Mouse (Mus musculus): ENCODE measurements at regions not wholly inside any gene's neighbourhood (a gene's known extent, or its start where the extent isn't known, plus 50 kb on each side); places are given as distances from the start of the nearest gene placed in this dataset.

DNA sequence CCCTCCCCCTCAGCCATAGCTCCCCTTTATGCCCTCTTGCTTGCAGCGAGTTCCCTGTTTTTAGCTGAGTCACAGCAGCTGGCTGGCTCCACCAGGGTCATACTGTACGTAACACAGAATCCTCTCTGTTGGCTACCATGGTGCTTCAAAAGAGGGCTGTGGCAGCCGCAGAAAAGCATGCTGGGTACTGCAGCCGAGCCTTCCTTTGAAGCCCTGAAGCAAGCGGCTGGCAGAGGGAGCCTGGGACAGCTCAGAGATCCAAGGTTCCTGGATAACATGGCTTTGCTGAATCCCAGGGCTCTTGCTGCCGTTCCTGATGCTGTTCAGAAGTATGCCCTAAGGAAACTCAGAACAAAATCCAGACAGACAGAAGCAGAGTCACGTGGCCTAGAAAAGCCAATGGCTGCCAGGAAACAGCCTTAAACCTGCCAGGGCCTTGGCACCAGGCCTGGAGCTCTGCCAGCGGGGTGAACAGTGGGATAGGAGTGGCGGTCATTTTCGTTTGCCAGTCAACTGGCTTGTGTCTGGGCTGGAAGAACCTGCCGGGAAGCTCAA, 2887.4 kb upstream of the Gm7489 start:
- DNase-seq = peak; percentile 31
- no peaks in the 10 kb centered on the region for H3K27me3 ChIP-seq (ENCODE audit: insufficient read depth, low read length)
- 0 out of 2 replicates have a peak overlapping the region, but pooled peaks have one; percentile 4 for H3K27ac ChIP-seq (ENCODE audit: low read depth)
- H3K9ac ChIP-seq = no peak overlapping the region
- no peak overlapping the region for H3K4me2 ChIP-seq
- no peak for ATAC-seq (ENCODE audit: insufficient read depth)
- 0 out of 2 replicates have a peak, but pooled peaks cover 5% of the 10 kb centered on the region for H3K4me1 ChIP-seq (ENCODE audit: insufficient read depth)
- H3K9me3 ChIP-seq (ENCODE audit: low read depth, low read length) = no peaks in the 10 kb centered on the region
- WGBS = 63% methylated on average over 11 of the region's 11 CpGs
- H3K36me3 ChIP-seq (ENCODE audit: insufficient read depth) = no peaks in the 10 kb centered on the region
- no peak for TF ChIP-seq CTCF (IDR thresholded peaks at IDR 0.05; ENCODE audit: low read depth)
- no peak overlapping the region for H3K4me3 ChIP-seq (ENCODE audit: low read depth, low read length)

DNA sequence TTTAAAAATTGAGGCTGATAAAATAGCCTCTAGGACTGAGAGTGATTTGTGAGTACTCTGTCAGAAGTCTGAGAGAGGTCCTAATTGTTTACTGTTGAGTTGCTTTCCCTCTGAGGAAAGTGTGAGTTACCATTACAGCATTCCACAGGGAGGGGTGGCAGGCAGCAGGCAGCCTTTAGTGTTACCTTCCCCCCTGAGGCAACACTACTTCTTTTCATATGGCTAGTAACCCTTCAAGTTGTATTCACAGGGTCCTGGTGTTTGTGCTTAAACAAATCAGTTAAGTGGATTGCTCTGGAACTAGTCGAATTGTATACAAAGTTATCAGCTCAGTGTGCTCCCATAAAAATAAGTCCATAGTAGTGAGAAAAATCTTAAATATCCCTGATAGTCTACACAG, 2845.7 kb upstream of the Gm7489 start:
- TF ChIP-seq CTCF (IDR thresholded peaks at IDR 0.05; ENCODE audit: low read depth) = no peak
- 5% methylated on average over 1 of the region's 1 CpGs for WGBS
- Histone ChIP-seq H3K36me3 (ENCODE audit: insufficient read depth) (no peaks in the 10 kb centered on the region), H3K9ac (no peak overlapping the region), H3K4me2 (no peak overlapping the region), H3K9me3 (ENCODE audit: low read depth, low read length) (no peaks in the 10 kb centered on the region), H3K4me1 (ENCODE audit: insufficient read depth) (no peaks in the 10 kb centered on the region), H3K27me3 (ENCODE audit: insufficient read depth, low read length) (no peaks in the 10 kb centered on the region), H3K4me3 (ENCODE audit: low read depth, low read length) (no peak overlapping the region), H3K27ac (ENCODE audit: low read depth) (no peak overlapping the region)
- ATAC-seq (ENCODE audit: insufficient read depth) (no peak), DNase-seq (no peak)

DNA sequence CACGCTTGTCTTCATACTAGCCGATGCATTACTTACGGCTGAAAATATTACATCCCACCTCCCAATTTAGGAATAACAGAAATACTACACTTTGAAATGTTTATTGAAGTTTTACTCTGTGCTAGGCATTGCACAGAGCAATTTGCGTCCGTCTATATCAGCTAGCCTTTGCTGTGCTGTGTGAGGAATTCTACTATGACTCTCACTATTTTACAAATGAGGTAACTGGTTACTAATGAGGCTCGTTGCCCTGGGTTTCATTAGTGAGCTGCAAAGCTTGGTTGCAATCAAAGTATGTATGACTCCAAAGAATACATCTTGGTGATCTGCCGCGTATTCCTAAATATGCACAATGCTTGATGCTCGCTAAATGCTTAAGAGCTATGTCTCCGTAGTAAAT, 2814.2 kb upstream of the Gm7489 start:
- DNase-seq (peak; percentile 14), ATAC-seq (ENCODE audit: insufficient read depth) (no peak)
- WGBS = 50% methylated on average over 10 of the region's 10 CpGs
- Histone ChIP-seq H3K27ac (ENCODE audit: low read depth) (no peak overlapping the region), H3K9me3 (ENCODE audit: low read depth, low read length) (no peaks in the 10 kb centered on the region), H3K36me3 (ENCODE audit: insufficient read depth) (no peaks in the 10 kb centered on the region), H3K4me2 (no peak overlapping the region), H3K4me1 (ENCODE audit: insufficient read depth) (no peaks in the 10 kb centered on the region), H3K9ac (no peak overlapping the region), H3K4me3 (ENCODE audit: low read depth, low read length) (no peak overlapping the region), H3K27me3 (ENCODE audit: insufficient read depth, low read length) (no peaks in the 10 kb centered on the region)
- TF ChIP-seq CTCF (IDR thresholded peaks at IDR 0.05; ENCODE audit: low read depth) = no peak

DNA sequence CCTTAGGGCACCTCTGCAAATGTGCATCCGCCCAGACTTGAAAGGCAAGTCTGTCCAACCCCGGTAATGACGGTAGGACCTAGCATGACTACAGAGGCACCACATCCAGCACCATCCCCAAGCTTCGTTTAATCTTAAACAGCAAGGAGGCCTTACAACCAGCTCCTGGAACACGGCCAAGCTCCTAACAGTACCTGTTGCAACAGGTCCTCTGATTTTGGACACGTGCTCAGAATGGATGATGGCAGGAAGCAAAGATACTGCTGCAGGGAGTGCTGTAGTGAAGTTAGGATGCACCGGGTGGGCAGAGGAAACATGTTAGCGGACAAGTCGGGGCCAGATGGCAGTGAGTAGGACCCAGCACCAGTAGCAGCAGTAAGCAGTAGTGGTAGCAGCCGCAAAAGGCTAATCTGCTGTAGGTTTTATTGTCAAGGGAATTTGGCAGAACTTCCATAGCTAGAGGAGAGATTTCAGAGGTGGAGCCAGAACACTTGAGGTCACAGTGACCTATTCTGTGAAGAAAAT, 2813.5 kb upstream of the Gm7489 start:
- no peak for ATAC-seq (ENCODE audit: insufficient read depth)
- Histone ChIP-seq H3K9me3 (ENCODE audit: low read depth, low read length) (no peaks in the 10 kb centered on the region), H3K27me3 (ENCODE audit: insufficient read depth, low read length) (no peaks in the 10 kb centered on the region), H3K4me1 (ENCODE audit: insufficient read depth) (no peaks in the 10 kb centered on the region), H3K27ac (ENCODE audit: low read depth) (no peak overlapping the region), H3K36me3 (ENCODE audit: insufficient read depth) (no peaks in the 10 kb centered on the region), H3K9ac (no peak overlapping the region), H3K4me3 (ENCODE audit: low read depth, low read length) (no peak overlapping the region), H3K4me2 (no peak overlapping the region)
- peak; percentile 14 for DNase-seq
- no peak for TF ChIP-seq CTCF (IDR thresholded peaks at IDR 0.05; ENCODE audit: low read depth)
- 60% methylated on average over 10 of the region's 10 CpGs for WGBS

DNA sequence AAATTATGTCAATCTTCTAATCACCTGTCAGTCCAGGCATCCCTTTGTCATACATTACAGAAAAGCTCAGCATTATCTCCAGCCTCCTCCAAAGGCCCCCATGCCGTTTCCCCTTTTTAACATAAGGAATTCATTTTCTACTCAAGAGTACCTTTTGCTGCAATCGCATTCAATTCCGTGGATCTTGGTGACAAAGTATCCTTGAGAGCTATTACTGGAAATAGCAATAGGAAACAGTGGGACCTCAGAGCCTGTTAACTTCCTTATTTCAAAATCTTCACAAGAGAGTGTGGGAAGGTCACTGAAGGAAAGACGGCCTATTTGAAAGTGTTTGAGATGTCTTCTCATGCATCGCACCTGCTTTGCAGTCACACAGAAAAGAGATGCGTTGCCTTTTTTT, 2811.0 kb upstream of the Gm7489 start:
- Histone ChIP-seq H3K4me2 (no peak overlapping the region), H3K9me3 (ENCODE audit: low read depth, low read length) (no peaks in the 10 kb centered on the region), H3K27ac (ENCODE audit: low read depth) (no peak overlapping the region), H3K36me3 (ENCODE audit: insufficient read depth) (no peaks in the 10 kb centered on the region), H3K27me3 (ENCODE audit: insufficient read depth, low read length) (no peaks in the 10 kb centered on the region), H3K4me3 (ENCODE audit: low read depth, low read length) (no peak overlapping the region), H3K4me1 (ENCODE audit: insufficient read depth) (no peaks in the 10 kb centered on the region), H3K9ac (no peak overlapping the region)
- no peak for TF ChIP-seq CTCF (IDR thresholded peaks at IDR 0.05; ENCODE audit: low read depth)
- 81% methylated on average over 6 of the region's 6 CpGs for WGBS
- ATAC-seq (ENCODE audit: insufficient read depth) (no peak), DNase-seq (no peak)

DNA sequence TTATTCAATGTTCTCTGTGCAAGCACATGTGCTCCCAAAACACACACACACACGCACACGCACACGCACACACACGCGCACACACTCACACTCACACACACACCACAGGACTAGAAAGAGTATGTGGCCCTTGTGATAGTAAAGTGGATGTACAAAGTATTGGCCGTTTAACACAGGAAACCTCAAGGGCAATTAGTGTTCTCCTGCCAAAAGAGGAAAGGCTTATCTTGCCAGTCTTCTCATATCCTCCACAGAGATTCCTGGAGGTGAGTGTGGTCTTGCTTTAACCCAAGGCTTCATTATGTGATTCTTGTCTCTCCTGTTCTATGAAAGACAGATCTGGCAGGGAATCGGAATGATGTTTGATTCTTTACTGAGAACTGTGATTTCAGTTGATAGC, 2810.5 kb upstream of the Gm7489 start:
- Histone ChIP-seq H3K36me3 (ENCODE audit: insufficient read depth) (no peaks in the 10 kb centered on the region), H3K4me3 (ENCODE audit: low read depth, low read length) (no peak overlapping the region), H3K9me3 (ENCODE audit: low read depth, low read length) (no peaks in the 10 kb centered on the region), H3K27me3 (ENCODE audit: insufficient read depth, low read length) (no peaks in the 10 kb centered on the region), H3K27ac (ENCODE audit: low read depth) (no peak overlapping the region), H3K4me2 (no peak overlapping the region), H3K9ac (no peak overlapping the region), H3K4me1 (ENCODE audit: insufficient read depth) (no peaks in the 10 kb centered on the region)
- ATAC-seq (ENCODE audit: insufficient read depth) (no peak), DNase-seq (no peak)
- TF ChIP-seq CTCF (IDR thresholded peaks at IDR 0.05; ENCODE audit: low read depth) = no peak
- WGBS = 84% methylated on average over 7 of the region's 7 CpGs

DNA sequence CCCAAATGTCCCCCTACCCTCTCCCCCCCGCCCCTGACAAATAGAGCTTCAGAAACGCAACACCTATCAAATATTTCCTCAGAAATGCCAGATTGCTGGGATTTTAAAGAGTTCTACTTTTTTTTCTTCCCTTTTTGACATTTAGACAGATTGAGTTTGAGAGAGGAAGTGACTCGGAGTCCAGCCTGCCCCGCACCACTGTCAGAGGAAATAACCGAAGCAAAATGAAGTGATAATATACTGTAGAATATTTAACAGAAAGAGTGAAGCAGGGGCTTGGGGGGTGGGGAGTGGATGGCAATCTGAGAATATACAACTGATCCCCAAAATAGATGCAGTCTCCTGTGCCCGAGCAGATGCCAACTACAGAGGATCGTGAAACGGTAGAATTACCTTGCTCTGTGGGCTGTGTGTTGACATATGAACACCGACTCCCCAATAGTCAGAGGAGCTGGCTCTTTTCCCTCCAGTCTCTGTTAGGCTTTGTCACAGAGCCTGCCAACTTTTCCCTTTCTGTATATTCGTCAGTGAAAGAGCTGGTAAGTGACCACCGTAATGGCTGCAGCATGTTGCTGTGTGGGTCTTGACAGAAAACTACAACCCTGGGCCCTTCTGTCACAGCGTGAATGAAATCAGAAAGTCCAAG, 2800.9 kb upstream of the Gm7489 start:
- DNase-seq = peak; percentile 77
- peak overlapping the region; percentile 18 for H3K4me3 ChIP-seq (ENCODE audit: low read depth, low read length)
- no peak overlapping the region; the same call in 1 of the 2 replicates for H3K27ac ChIP-seq (ENCODE audit: low read depth)
- peak; percentile 74 for ATAC-seq (ENCODE audit: insufficient read depth)
- H3K36me3 ChIP-seq (ENCODE audit: insufficient read depth) = no peaks in the 10 kb centered on the region
- no peak overlapping the region; the same call in 1 of the 2 replicates for H3K9ac ChIP-seq
- no peaks in the 10 kb centered on the region for H3K27me3 ChIP-seq (ENCODE audit: insufficient read depth, low read length)
- TF ChIP-seq CTCF (IDR thresholded peaks at IDR 0.05; ENCODE audit: low read depth) = no peak
- no peaks in the 10 kb centered on the region for H3K4me1 ChIP-seq (ENCODE audit: insufficient read depth)
- WGBS = 33% methylated on average over 12 of the region's 12 CpGs
- H3K4me2 ChIP-seq = peak overlapping the region; percentile 50
- no peaks in the 10 kb centered on the region for H3K9me3 ChIP-seq (ENCODE audit: low read depth, low read length)
